Mouse (Mus musculus) fibroblast of lung, adult 2 months (primary cell): ENCODE measurements at regions not wholly inside any gene's neighbourhood (a gene's known extent, or its start where the extent isn't known, plus 50 kb on each side); places are given as distances from the start of the nearest gene placed in this dataset.
A peak's percentile ranks its signal among the peaks of the same experiment; 100 is the strongest.
"Not testable (repeated sequence)": the region's sequence is repeated elsewhere in the genome, so short reads cannot be mapped to it uniquely, and the experiment has no call there.

Source experiments
- DNase-seq: peaks from one replicate; pipeline ENCODE4 v3.0.0-alpha.2; 2011; ENCODE audit warnings: low read depth

DNA sequence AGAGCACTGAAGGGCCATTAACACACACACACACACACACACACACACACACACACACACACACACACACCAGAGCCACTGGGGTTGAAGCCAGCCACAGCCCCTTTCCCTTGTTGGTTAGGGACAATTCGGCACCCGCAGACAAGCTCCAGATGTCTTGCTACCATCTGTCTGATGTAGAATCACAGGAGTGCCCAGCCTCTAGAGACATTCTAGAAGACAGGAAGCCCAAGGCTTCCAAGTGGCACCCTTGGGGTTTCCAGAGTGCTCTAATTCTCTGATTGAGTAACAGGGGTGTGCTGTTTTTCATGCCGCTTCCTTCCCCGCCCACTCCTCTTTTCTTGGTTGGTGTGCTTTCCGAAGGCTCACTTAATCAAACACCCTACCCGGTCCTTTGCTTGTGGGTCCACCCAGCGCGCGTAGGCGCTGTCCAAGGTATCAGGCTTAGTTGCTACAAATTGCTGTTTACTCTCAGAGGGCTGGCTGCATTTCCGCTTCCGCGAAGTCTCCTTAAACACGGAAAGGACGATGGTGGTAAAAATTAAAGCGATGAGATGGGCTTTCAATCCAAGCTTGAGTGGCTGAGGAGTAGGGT, 59.5 kb upstream of the Zbtb18 start:
- DNase-seq: no peak

DNA sequence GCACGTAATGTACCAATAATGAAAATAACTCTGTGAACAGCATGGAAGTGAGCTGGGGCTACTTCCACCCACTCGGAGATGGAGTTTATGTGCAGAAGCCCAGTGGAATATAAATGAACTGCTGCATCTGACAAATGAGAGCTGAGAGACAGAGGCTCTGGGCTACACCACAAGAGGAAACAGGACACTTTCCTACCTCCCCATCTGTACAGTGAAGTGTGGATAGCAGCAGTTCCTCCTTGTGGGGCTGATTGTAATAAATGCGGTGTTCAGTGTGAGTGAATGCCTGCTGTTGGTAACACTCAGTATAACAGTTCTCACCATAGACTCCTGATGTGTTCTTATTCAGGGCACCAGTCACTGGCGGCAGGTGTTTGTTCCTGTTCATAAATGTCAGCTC, 60.0 kb upstream of the Zbtb18 start:
- no peak for DNase-seq

DNA sequence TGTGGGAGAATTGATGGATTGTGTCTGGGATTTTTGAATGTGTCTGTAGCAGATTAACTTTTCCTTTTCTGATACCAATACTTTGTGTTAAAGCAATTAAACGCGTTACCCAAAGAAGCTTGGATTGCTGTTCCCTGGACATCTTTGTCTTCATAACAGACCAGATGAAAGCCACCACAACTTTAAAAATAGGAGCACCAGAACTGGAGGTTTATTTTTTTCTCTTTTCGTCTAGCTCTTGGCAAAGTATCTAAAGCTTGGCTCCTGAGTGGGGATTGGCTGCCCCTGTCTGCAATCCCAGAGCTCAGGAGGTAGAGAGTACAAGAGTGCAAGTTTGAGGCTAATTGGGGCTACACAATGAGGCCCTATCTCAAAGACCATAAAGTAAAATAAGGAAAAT, 64.0 kb upstream of the Zbtb18 start:
- DNase-seq: no peak

DNA sequence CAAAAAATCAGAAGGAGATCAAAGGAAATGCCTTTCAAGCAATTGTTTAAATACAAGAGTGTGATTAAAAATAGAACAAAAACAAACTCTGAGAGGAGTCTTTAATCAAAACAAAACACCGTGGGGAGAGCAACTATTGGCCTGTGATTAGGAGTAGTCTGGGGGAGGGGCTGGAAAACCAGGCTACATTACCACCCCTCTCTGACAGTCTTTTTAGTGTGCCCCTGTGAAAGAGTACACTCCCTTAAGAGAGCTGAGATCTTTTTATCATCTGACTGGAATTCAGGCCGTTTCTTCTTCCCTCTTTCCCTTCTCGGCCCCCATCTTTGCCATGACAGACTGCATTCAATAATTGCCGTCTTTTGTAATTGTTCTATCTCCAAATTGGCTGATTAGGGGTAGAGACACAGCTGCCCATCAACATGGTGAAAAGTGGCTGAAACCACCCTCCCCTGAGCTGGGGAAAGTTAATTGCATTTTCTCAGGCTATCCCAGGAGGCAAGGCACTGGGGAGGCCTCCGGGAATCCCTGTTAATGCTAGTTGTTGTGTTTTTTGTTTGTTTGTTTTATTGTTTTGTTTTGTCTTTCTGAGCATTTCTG, 68.8 kb upstream of the Zbtb18 start:
- no peak for DNase-seq

DNA sequence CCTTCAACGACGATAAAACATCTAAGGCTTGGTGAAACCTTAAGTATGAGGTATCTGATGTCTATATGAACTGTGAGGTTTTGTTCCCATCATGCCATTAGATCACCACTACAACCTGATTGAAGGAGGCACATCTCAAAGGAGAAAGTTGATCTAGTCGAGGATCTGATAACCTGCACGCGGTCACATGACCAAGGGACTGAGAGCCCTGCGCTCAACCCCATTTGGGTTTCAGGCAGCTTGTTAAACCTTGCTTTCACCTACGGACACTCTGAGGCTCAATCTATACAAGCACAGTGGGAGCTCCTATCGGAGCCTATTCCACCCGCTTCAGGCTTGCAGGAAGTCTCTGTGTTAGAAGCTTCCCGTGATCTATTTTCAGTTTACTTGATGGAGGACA, 70.1 kb upstream of the Zbtb18 start:
- DNase-seq: no peak

DNA sequence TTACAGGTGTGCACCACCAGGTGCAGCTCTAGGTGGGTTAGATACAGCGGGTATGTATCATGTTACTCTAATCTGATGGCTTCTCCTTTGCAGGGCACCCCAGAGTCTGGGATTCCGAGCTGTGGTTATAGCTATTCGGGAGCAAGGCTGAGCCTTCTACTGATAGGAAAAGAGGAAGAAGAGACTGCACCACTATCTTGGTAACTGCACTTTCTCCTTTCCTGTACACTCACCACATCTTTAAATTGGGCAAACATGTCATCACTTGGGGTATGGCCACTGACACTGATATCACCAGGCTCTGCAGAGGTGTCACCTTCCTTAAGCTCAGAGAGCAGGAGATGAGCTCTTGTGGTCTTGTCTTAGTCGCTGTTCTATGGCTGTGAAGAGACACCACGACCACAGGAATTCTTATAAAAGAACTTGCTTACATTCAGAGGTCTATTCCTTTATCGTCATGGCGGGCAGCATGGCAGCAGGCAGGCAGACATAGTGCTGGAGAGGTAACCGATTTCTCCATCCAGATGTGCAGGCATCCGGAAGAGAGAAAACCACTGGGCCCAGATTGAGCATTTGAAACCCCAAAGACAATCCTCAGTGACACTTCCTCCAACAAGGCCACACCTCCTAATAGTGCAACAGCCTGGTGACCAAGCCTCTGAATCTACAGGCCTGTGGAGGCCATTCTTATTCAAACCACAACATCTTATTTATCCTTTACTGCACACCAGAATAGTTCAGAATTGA, 74.1 kb upstream of the Zbtb18 start:
- no peak for DNase-seq

DNA sequence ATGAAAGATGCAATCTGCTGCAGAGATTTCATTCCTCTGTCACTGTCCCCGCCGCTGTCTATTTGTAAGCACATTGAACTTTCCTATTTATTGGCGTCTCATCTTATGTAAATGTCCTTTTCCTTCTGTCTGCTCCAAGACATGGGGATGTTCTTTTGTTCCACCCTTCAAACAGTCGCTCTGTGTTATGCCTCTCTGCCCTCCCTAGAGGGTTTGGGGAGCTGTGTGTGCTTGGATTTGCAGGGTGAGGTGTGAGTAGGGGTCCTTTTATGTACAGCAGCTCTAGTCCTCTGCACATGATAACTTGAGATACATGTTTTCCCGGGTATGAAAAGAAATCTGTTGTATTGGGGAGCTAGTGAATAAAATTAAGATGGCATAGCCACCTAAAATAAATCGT, 75.2 kb upstream of the Zbtb18 start:
- DNase-seq: no peak

DNA sequence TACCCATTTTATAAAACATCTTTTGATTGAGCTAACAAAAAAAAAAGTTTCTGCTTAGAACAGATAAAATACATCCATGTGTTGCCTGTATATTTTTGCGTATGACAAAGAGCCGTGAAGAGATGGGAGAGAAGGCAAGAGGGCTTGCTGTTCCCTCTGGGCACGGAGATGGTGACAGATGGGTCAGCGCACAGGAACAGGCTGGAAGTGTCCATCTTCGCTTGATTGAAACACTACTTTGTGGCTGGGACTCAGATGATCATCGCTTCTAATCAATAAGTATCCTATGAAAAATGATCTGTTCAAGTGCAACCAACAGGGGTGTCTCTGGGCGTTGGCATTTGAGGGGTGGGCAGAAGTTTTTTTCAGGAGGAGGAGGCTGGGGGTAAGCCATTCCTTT, 75.7 kb upstream of the Zbtb18 start:
- DNase-seq: no peak

DNA sequence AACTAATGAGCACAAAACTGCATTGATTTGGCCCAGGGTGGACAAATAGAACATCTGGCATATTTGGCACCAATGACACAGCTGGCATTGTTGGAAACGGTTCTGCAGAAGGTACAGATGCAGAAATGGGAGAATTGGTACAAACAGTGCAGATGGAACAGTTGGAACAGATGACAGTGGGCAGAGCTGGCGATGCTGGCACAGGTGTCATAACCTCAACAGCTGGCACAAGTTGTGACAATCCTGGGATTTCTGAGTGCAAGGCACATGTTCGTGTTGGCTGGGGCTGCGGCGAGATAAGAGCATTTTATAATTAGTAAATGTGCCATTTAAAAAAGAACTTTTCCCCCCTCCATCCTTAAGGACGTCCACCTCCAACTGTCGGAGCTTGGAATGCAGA, 77.8 kb upstream of the Zbtb18 start:
- DNase-seq: no peak

DNA sequence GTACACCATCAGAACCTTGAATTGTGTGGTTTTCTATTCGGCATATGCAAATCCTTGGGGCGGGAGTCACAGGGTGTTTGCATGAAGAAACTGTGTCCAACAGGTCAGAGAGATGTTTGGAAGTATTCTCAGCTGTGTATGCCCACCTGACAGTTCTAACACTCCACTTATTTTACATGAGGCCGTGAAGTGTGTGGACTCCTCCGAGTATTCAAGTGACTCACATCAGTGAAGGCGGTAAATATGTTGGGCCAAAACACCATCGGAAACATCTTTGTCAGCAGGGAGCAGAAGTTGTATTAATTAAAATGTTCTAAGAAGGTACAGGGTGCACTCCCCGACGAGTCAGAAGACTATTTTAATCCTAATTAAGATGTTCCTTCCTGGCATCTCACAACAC, 79.8 kb upstream of the Zbtb18 start:
- DNase-seq: no peak

DNA sequence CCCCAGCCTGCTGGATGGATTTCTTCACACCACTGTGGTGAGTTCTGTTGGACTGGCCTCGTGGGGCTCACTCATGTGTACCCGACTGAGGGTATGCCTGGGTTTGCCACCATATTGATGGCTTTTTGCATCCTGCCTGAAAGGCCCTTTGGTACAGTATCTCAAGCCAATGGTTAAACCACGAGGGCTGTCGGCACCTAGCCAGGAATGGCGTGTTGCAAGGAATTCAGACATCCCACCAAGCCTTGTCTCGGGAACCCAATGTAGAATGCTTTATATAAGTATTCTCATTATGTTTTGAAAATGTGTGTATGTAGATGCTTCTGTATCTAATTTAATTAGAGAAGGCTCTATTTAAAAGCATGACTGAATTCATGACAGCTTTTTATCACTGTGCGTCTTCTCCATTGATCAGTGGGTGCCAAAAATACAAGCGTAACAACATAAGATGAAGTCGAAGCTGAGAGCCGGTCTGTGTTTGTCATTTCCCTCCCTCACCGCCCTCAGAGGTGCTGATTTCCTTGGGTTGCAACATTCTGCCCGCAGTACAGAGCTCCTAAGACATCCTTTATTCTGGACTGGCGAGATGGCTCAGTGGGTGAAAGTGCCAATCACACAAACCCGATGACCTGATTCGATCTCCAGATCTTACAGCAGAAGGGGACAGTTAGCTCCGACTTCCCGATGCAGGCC, 90.5 kb upstream of the Akt3 start:
- DNase-seq: no peak

DNA sequence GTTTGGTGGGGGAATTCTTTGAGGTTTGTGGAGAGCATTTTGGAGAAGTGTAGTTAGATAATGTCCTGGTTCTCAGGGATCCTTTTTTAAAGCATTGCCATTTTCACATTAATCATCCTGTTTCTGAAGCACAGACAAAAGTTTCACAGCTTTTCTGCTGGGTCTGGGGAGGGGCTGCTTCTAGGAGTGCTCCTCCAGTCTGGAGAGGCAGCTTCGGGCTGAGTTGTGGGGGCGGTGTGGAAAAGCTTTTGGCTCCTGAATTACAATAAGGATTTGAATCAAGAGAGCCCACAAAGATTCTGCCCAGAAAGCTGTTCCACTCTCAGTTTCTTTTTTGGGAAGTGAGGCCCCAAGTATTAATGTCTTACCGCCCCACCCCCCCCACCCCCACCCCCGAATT, 89.2 kb upstream of the Akt3 start:
- DNase-seq: no peak

DNA sequence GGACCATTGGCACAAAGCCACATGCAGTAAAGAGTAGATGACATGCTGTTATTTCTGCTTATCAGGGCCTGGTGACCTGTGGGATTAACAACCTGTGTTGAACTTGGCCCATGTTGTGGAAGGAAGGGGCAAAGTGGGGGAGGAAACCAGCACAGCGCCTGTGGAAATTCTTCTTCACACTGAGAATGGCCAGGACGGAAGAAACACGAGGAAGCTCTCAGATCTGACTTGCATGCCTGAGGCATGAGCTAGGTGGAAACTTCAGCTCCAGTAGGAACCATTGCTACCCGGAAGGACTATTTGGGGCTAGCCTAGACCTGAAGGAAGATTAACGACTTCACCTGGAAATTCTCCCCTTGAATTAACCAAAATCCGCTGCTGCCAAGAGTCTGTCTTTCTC, 88.5 kb upstream of the Akt3 start:
- DNase-seq: no peak

DNA sequence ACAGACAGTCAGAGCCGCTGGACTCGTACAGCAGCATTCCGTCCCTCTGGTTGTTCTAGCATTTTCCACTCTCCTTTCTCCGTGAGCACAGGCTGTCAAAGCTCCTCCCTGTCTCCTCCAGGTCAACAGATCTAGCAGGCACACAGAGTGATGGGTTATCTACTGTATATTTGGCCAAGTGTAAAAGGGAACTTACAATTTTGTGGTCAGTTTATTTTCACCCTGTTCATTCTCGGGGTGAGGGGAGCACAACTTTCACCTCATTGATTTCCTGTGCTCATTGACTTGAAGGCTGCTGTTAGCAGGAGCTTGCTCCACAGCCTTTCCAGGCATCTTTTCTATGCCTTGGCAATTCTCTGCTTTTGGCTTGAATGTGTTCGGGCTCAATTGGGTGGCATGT, 87.5 kb upstream of the Akt3 start:
- DNase-seq: no peak

DNA sequence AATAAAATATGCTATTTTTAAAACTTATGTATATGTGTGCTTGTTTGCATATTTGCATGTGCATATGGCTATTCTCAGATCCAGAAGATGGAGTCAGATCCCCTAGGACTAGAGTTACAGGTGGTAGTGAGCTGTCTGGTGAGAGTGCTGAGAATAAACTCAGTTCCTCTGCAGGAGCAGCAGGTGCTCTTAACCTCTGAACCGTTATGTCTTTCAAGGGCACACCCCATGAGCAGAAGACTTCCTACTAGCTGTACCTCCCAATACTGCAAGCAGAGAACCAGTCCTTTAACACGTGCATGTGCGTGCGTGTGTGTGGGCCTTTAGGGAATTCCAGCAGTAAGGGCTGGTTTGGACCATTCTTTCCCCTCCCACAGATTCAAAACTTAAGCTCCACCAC, 85.9 kb upstream of the Akt3 start:
- no peak for DNase-seq

DNA sequence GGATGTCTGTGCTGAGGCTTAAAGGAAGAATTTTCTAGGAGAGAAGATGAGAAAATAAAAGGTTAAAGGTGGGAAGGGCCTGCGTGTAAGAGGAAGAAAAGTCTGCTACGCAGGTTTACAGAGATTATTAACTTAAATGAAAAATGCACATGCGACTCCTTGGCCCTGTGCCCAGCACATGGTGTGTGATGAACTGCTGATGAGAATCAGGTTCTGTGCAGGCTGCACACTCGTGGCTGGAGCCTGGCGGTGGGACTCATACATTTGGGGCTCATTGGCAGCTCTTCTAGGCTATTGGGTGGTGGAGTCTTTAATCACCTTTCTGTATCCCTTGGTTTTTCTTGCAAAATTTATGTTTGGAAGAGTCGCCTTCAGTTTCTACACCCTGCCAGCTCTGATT, 85.1 kb upstream of the Akt3 start:
- no peak for DNase-seq

DNA sequence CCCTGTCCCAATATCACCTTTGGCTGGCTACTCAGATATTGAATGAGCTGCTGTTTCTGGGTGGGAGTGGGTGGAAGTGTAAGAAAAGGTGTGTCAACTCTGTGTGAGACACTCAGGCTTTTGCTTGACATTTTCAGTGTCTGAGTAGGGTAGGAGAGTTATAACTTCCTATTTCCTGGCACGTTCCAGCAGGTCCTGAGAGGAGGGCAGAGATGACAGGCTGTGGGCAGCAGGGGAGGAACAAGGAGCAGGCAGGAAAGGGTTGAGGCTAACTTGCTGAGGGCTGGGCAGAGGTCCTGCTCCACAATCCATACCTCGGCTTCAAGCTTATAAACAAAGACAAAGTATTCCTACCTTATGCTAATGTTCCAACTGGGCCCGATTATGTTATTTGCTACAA, 82.2 kb upstream of the Akt3 start:
- DNase-seq: no peak

DNA sequence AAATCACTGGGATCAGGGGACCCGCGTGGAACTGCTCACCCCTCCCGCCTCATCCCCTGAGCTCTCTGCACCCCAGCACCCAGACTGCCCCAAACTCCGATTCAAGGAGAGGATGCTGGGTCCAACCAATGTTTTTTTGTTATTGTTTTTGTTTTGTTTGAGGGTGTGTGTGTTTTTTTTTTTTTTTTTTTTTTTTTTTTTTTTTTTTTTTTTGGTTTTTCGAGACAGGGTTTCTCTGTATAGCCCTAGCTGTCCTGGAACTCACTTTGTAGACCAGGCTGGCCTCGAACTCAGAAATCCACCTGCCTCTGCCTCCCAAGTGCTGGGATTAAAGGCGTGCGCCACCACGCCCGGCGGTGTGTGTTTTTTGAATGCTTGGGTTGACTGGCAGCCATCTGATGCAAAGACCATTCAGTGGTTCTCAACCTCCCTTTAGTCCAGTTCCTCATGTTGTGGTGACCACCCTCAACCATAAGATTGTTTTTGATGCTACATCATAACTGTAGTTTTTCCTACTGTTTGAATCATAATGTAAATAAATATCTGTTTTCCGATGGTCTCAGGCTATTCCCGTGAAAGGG, 81.3 kb upstream of the Akt3 start:
- DNase-seq: not testable (repeated sequence)

DNA sequence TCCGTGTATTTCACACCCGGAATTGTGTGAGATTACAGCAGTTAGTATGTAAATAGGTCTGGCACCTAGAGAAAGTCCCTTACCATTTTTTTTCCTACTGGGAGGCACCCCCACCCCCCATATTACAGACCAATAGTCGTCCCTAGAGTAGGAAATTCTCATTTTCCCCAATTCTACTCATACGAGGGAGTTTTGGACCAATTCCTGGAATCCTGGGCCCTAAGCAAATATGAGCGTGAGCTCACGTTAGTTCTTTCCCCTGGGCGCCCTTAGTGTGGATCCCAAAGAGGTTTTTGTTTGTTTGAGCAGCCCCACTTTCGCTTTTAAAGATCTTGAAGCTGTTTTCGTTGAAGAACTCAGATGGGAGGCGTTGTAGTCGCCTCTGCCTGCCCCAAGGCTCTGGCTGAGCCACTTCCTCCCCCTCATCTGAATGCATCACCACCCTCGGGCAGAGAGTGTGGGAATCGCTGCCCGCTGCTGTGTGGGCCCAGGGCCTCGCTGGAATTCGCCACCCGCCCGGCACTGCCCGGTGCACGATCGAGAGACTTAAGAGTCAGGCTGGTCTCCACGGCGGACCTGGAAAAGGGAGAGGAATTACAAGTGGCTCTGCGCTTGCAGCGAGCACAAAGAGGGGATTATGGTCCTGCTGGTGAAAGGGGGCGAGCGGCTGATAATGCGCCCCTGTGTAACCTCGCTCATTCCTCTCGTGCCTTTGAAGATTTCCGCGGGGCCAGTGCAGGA, 80.6 kb upstream of the Akt3 start:
- DNase-seq: peak; percentile 43

DNA sequence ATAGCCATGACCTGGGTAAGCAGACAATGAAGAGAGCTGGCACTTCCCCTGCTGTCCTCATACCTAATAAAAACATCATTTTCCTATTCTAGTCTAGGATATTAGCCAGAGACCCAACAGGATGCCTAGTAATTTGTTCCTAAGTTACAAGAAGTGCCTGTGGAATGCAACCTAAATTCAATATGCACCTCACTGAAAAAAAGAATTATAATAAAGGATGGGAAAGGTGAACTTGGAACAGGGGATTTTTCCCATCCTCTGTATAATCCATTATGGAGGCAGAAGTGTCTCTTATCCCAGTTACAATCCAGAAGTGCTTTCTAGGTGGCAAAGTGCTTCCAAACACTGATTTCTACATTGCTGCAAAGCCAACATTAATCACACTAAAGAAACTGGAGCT, 79.8 kb upstream of the Akt3 start:
- DNase-seq: no peak

DNA sequence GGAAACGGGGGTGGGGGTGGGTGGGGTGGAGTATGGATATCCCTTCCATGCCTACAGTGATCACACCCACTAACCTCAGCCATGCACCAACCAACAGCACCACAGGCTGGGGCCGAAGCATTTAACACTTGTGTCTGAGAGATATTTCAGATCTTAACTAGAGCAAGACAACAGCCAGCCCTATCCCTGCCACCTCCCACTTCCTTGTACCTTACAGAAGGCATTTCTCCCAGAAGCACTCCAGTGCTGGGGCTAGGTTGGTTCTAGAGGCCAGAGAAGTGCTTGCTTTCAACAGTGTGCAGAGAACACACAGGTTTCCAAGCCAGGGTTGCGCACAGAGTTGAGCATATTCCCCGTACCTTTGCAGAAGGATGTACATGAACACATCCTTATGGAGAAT, 79.1 kb upstream of the Akt3 start:
- DNase-seq: no peak

DNA sequence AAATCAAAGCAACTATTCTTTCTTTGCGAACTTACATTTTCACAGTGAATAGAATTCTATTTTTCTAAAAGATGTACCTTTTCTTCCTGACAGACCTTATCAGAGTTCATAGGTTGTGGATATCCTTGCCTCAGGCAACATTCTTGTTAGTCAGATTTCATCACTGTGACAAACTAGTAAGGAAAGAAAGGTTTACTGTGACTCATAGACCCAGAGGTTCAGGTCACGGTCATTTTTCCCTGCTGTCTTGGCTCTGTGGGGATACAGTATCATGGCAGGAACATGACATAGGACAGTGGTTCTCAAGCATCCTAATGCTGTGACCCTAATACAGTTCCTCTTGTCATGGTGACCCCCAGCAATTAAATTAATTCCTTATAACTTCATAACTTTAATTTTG, 78.4 kb upstream of the Akt3 start:
- no peak for DNase-seq
